ENCODE assay signal across 8 mouse cellular contexts in the genomic region with DNA sequence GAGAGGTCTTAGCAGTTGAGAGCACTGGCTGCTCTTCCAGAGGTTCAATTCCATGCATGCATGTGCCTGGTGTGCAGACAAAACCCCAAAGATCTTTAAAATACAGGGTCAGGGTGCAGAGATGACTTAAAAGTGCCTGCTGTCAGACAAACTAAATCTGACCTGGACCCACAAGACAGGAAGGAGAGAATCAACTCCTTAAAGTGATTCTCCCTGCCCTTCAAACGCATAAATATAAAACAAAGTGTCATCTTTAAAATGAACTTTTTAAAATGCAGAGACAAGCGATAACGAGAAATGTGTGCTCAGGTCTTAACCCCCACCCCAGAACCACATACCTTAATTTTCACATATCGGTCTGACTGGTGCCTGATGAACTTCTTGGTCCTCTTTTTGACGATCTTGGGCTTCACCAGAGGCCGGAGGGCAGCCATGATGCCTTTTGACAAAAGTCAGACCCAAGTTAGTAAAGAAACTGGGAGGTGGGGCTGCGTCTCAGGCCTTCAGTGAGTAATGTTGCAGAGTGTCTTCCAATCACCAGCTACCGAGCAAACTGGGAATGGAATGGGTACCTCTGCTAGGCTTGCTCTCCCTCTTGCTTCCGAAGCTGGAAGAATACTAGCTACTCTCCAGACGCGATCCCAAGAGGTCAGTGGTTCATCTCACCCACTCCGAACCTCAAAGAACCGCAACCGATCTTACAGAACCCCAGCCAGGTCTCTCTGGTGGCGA. TPM values are rescaled to one million over a fixed set of nuclear protein-coding genes. Genes with fewer than 3 reads are reported as not detected.
DNase-seq lines count a peak whose midpoint lies in the region; ATAC-seq and TF ChIP-seq lines count a peak whose summit lies in the region.

No protein-coding gene starts in this region.

- no peak for TF ChIP-seq CTCF in layer of hippocampus, adult 2 months (conservative IDR thresholded peaks at IDR 0.05)
- TF ChIP-seq CTCF in brain, embryonic 14.5 days (IDR thresholded peaks at IDR 0.05; ENCODE audit: borderline replicate concordance, extremely low read depth, insufficient read depth, insufficient read length): no peak
- no peak for TF ChIP-seq CTCF in midbrain, postnatal 0 days (IDR thresholded peaks at IDR 0.05)

- H3K4me2 ChIP-seq in hindbrain, embryonic 15.5 days: peak overlapping the region; percentile 80
- peak overlapping the region; percentile 69 for H3K4me2 ChIP-seq in midbrain, postnatal 0 days (ENCODE audit: low read depth, low read length, poor library complexity, severe bottlenecking)

- 3% methylated on average over 15 of the region's 15 CpGs for WGBS in hindbrain, embryonic 15.5 days
- WGBS in midbrain, postnatal 0 days: 3% methylated on average over 15 of the region's 15 CpGs

- peaks cover 29% of the 10 kb centered on the region for H3K36me3 ChIP-seq in hindbrain, embryonic 15.5 days
- H3K36me3 ChIP-seq in midbrain, postnatal 0 days (ENCODE audit: insufficient read depth, low read length): peaks cover 21% of the 10 kb centered on the region

- DNase-seq in layer of hippocampus, adult 2 months (ENCODE audit: low spot score in 2 of 2): no peak
- no peak for DNase-seq in layer of hippocampus, adult 8-10 months (ENCODE audit: low spot score in 2 of 2)
- DNase-seq in brain, embryonic 14.5 days (ENCODE audit: low read depth): peak; percentile 20
- DNase-seq in midbrain, postnatal 0 days (ENCODE audit: low spot score): peak; percentile 15
- DNase-seq in cerebellum, postnatal 14 days: no peak
- no peak for DNase-seq in spleen, postnatal 14 days (ENCODE audit: low spot score in 2 of 2)
- DNase-seq in right cerebral cortex, adult 18-20 months: no peak

- H3K9ac ChIP-seq in hindbrain, embryonic 15.5 days: peak overlapping the region; percentile 93
- peak overlapping the region; percentile 89 for H3K9ac ChIP-seq in midbrain, postnatal 0 days (replicated peaks; ENCODE audit: low read length, poor library complexity, severe bottlenecking)

- H3K9me3 ChIP-seq in hindbrain, embryonic 15.5 days: no peaks in the 10 kb centered on the region
- H3K9me3 ChIP-seq in midbrain, postnatal 0 days (ENCODE audit: low read length): no peaks in the 10 kb centered on the region

- peaks cover 23% of the 10 kb centered on the region for H3K4me1 ChIP-seq in hindbrain, embryonic 15.5 days (replicated peaks)
- H3K4me1 ChIP-seq in midbrain, postnatal 0 days (ENCODE audit: insufficient read depth, low read length): peaks cover 5% of the 10 kb centered on the region

- H3K27me3 ChIP-seq in hindbrain, embryonic 15.5 days: no peaks in the 10 kb centered on the region
- no peaks in the 10 kb centered on the region for H3K27me3 ChIP-seq in midbrain, postnatal 0 days (ENCODE audit: insufficient read depth, low read length)

- no peak for TF ChIP-seq POLR2A in brain, embryonic 14.5 days (IDR thresholded peaks at IDR 0.05; ENCODE audit: borderline replicate concordance, extremely low read depth, insufficient read depth, insufficient read length, poor library complexity, severe bottlenecking)

- ATAC-seq in hindbrain, embryonic 15.5 days (ENCODE audit: low FRiP score, low read depth): no peak
- ATAC-seq in midbrain, postnatal 0 days (ENCODE audit: low FRiP score): no peak

- H3K4me3 ChIP-seq in layer of hippocampus, adult 2 months: peak overlapping the region; percentile 95
- peak overlapping the region; percentile 83 for H3K4me3 ChIP-seq in hindbrain, embryonic 15.5 days
- peak overlapping the region; percentile 78 for H3K4me3 ChIP-seq in midbrain, postnatal 0 days (ENCODE audit: low read depth, low read length)

- H3K27ac ChIP-seq in layer of hippocampus, adult 2 months: peak overlapping the region; percentile 99
- H3K27ac ChIP-seq in hindbrain, embryonic 15.5 days (replicated peaks): peak overlapping the region; percentile 91
- H3K27ac ChIP-seq in midbrain, postnatal 0 days (ENCODE audit: low read depth, low read length): peak overlapping the region; percentile 99

RNA-seq across cellular contexts. Expression of gene Rpl32, which starts 0.9 kb away (rescaled TPM):
- total RNA-seq in layer of hippocampus, adult 2 months (2021): 100 to 1,000 TPM; 488 to 493 TPM
- 100 to 1,000 TPM; 486 to 663 (median 564) TPM for total RNA-seq in layer of hippocampus, adult 8-10 months (2022)
- 1,840 and 1,952 TPM in 2 replicates for polyA plus RNA-seq in brain, embryonic 14.5 days (2012; rRNA removed)
- 948 and 1,117 TPM in 2 replicates for polyA plus RNA-seq in hindbrain, embryonic 15.5 days (2015; fragmentation: Nextera tagmentation; extraction: Ambion mirVana)
- 768 and 939 TPM in 2 replicates for total RNA-seq in midbrain, postnatal 0 days (2014; rRNA removed)
- polyA plus RNA-seq in midbrain, postnatal 0 days (2015; fragmentation: Nextera tagmentation; extraction: Ambion mirVana): 982 and 1,027 TPM in 2 replicates

RNA-seq across cellular contexts. Expression of gene Efcab12, which starts 30.6 kb away (rescaled TPM):
- 1 to 10 TPM; 3.9 to 4.5 TPM for total RNA-seq in layer of hippocampus, adult 2 months (2021)
- total RNA-seq in layer of hippocampus, adult 8-10 months (2022): 1 to 10 TPM; 4.3 to 5.7 (median 5.4) TPM
- 4.0 and 4.8 TPM in 2 replicates for polyA plus RNA-seq in brain, embryonic 14.5 days (2012; rRNA removed)
- 2.6 and 2.9 TPM in 2 replicates for polyA plus RNA-seq in hindbrain, embryonic 15.5 days (2015; fragmentation: Nextera tagmentation; extraction: Ambion mirVana)
- 3.2 and 3.8 TPM in 2 replicates for total RNA-seq in midbrain, postnatal 0 days (2014; rRNA removed)
- polyA plus RNA-seq in midbrain, postnatal 0 days (2015; fragmentation: Nextera tagmentation; extraction: Ambion mirVana): 1.5 and 2.1 TPM in 2 replicates

RNA-seq across cellular contexts. Expression of gene Cand2, which starts 33.3 kb away (rescaled TPM):
- 1 to 10 TPM; 3.2 to 4.0 TPM for total RNA-seq in layer of hippocampus, adult 2 months (2021)
- 1 to 10 TPM; 2.5 to 4.7 (median 3.4) TPM for total RNA-seq in layer of hippocampus, adult 8-10 months (2022)
- polyA plus RNA-seq in brain, embryonic 14.5 days (2012; rRNA removed): 30.5 and 37.1 TPM in 2 replicates
- 12.8 and 12.9 TPM in 2 replicates for polyA plus RNA-seq in hindbrain, embryonic 15.5 days (2015; fragmentation: Nextera tagmentation; extraction: Ambion mirVana)
- 9.3 and 10.2 TPM in 2 replicates for total RNA-seq in midbrain, postnatal 0 days (2014; rRNA removed)
- 4.2 and 4.3 TPM in 2 replicates for polyA plus RNA-seq in midbrain, postnatal 0 days (2015; fragmentation: Nextera tagmentation; extraction: Ambion mirVana)

RNA-seq across cellular contexts. Expression of gene Tmem40, which starts 45.4 kb away (rescaled TPM):
- total RNA-seq in layer of hippocampus, adult 2 months (2021): under 1 TPM; 0.42 to 0.44 TPM
- total RNA-seq in layer of hippocampus, adult 8-10 months (2022): under 1 TPM in 3 of 4 experiments, not detected in 1; 0.55 to 0.62 (median 0.59) TPM
- 1.1 and 1.6 TPM in 2 replicates for polyA plus RNA-seq in brain, embryonic 14.5 days (2012; rRNA removed)
- 1.5 and 2.0 TPM in 2 replicates for polyA plus RNA-seq in hindbrain, embryonic 15.5 days (2015; fragmentation: Nextera tagmentation; extraction: Ambion mirVana)
- total RNA-seq in midbrain, postnatal 0 days (2014; rRNA removed): 0.99 and 1.5 TPM in 2 replicates
- polyA plus RNA-seq in midbrain, postnatal 0 days (2015; fragmentation: Nextera tagmentation; extraction: Ambion mirVana): 1.5 TPM in 2 replicates

RNA-seq across cellular contexts. Expression of gene Mbd4, which starts 45.5 kb away (rescaled TPM):
- total RNA-seq in layer of hippocampus, adult 2 months (2021): 1 to 10 TPM; 6.3 to 6.8 TPM
- 1 to 10 TPM; 5.7 to 7.3 (median 6.6) TPM for total RNA-seq in layer of hippocampus, adult 8-10 months (2022)
- polyA plus RNA-seq in brain, embryonic 14.5 days (2012; rRNA removed): 10.2 and 12.8 TPM in 2 replicates
- 8.8 and 10.9 TPM in 2 replicates for polyA plus RNA-seq in hindbrain, embryonic 15.5 days (2015; fragmentation: Nextera tagmentation; extraction: Ambion mirVana)
- total RNA-seq in midbrain, postnatal 0 days (2014; rRNA removed): 4.8 and 5.8 TPM in 2 replicates
- 4.1 and 5.2 TPM in 2 replicates for polyA plus RNA-seq in midbrain, postnatal 0 days (2015; fragmentation: Nextera tagmentation; extraction: Ambion mirVana)

Comparison
In these comparisons a context has a peak if more than half of its experiments do, and no peak if none do; other contexts are left out.
1. DNase-seq: peak in brain, embryonic 14.5 days (single experiment) and midbrain, postnatal 0 days (single experiment); none in layer of hippocampus, adult 2 months (0 of 2), layer of hippocampus, adult 8-10 months (0 of 2), cerebellum, postnatal 14 days (0 of 2), spleen, postnatal 14 days (0 of 2) and right cerebral cortex, adult 18-20 months (single experiment).
2. Peak in every context shown above with its lines, with median percentiles within 50 percentile points of each other: H3K27ac ChIP-seq and H3K4me3 ChIP-seq.